Mouse (Mus musculus) megakaryocyte-erythroid progenitor cell, adult 5-6 weeks (primary cell): ENCODE data around the gene Trim33. TPM values are rescaled to one million over a fixed set of nuclear protein-coding genes. Genes with fewer than 3 reads are reported as not detected.

ENCODE experiments used
- ATAC-seq: replicated peaks from 2 replicates; pipeline ENCODE4 v1.8.0; 2016; ENCODE audit warnings: mild to moderate bottlenecking, inconsistent platforms; ENCODE audit not compliant: severe bottlenecking, poor library complexity, low FRiP score, low TSS enrichment
- total RNA-seq, 2 experiments: library from RNA; stranded (forward) in 1 of 2; stranded (reverse) in 1 of 2; fragments of 200-1000, 215-1000 nt in 1 of 2; fragments of >200 nt in 1 of 2; fragmentation: Nextera tagmentation in 1 of 2; gene quantifications; 2 replicates each; pipeline ENCODE4 v1.2.3; 2014 to 2017

Trim33 gene
- total RNA-seq, 2 experiments from 2014 or later, result 68.0 to 90.4 TPM

- peak; percentile 67 for ATAC-seq
Observed at GRCm38 (mm10) chr3:103392613-103393258, 113.6 kb downstream of the Trim33 start.

GRCm38 (mm10) chr3:103393283-103394060 lies 114.4 kb downstream of the Trim33 start:
- ATAC-seq, result peak; percentile 41; the same call in 1 of the 2 replicates

- no peak for ATAC-seq
Observed at GRCm38 (mm10) chr3:103394121-103394520, 115.0 kb downstream of the Trim33 start.

GRCm38 (mm10) chr3:103397523-103397922 lies 118.4 kb downstream of the Trim33 start:
- ATAC-seq, result no peak

- ATAC-seq, result no peak
Observed at GRCm38 (mm10) chr3:103400807-103401206, 121.7 kb downstream of the Trim33 start.

GRCm38 (mm10) chr3:103401342-103402098 lies 122.4 kb downstream of the Trim33 start:
- no peak for ATAC-seq

- no peak for ATAC-seq
Observed at GRCm38 (mm10) chr3:103402212-103402611, 123.1 kb downstream of the Trim33 start.

- ATAC-seq, result no peak
Observed at GRCm38 (mm10) chr3:103405135-103405534, 126.0 kb downstream of the Trim33 start.

- no peak for ATAC-seq
Observed at GRCm38 (mm10) chr3:103405871-103406765, 127.0 kb downstream of the Trim33 start.

Other genes starting within 250 kb of the Trim33 start
- 76.5 and 84.3 TPM in 2 replicates for gene Nras, start 221.0 kb upstream of the Trim33 start, total RNA-seq (2014; fragmentation: Nextera tagmentation)
- gene Nras, start 221.0 kb upstream of the Trim33 start, total RNA-seq (2017), result 62.4 and 113 TPM in 2 replicates
- 1.7 TPM in 1 of 2 replicates, not detected in the other for gene Ampd1, start 205.3 kb upstream of the Trim33 start, total RNA-seq (2014; fragmentation: Nextera tagmentation)
- gene Ampd1, start 205.3 kb upstream of the Trim33 start, total RNA-seq (2017), result not detected in 2 replicates
- 4.0 and 4.9 TPM in 2 replicates for gene Dennd2c, start 176.7 kb upstream of the Trim33 start, total RNA-seq (2014; fragmentation: Nextera tagmentation)
- gene Dennd2c, start 176.7 kb upstream of the Trim33 start, total RNA-seq (2017), result 2.0 and 2.4 TPM in 2 replicates
- gene Bcas2, start 107.6 kb upstream of the Trim33 start, total RNA-seq (2014; fragmentation: Nextera tagmentation), result 134 and 143 TPM in 2 replicates
- 260 and 277 TPM in 2 replicates for gene Bcas2, start 107.6 kb upstream of the Trim33 start, total RNA-seq (2017)